Mouse (Mus musculus): ENCODE data around the gene Mettl14.

DNA sequence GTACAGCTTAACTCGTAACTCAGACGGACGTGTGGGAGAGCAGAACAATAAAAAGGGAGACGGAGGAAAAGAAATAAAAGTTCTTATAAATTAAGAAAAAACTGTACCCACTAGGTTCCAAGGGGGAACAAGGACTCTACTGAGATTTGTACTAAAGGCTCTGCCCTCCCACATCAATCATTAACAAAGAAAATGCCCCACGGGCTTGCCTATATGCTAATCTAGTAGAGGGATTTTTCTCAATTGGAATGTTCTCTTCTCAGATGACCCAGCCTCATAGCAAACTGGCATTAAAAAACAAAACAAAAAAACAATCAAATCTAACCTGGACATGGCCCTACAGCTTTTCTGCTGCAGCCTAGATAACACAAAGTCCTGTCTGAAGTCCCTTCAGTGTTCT lies 9.7 kb upstream of the Mettl14 start:
- no peak for TF ChIP-seq NANOG (IDR thresholded peaks at IDR 0.05; ENCODE audit: borderline replicate concordance, low read length)
- no peak for TF ChIP-seq CTCF (conservative IDR thresholded peaks at IDR 0.05; ENCODE audit: low read length)
- TF ChIP-seq POU5F1 (IDR thresholded peaks at IDR 0.05; ENCODE audit: borderline replicate concordance, low read length) = no peak

Data from E14TG2a.4 (cell line).